Comparison of ENCODE assay signal across 23 mouse cellular contexts in the genomic region with DNA sequence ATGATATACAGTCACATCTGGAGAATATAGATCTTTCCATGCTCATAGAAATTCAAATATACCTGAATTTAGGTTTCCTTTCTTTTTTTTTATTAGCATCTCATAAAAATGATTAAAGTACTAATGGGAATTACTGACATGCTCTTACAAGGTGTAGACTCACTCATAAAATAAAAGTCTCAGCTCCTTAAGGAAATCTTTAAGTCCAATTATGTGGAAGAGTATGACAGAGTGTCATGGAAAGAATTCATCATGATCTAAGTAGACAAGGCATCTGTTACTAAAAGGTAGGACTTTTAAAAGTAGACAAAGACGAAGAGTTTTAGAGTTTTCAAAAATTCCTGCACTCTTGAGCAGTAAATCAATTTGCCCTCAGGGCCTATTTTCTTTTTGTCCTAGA.
"Had no signal": no experiment of that assay in that cellular context is flagged by ENCODE, and none has a peak within 500 bp of the region (broad histone marks: within the 10 kb centered on the region; RNA-seq: fewer than 3 reads in every experiment).

No protein-coding gene starts in this region.

- H3K27ac ChIP-seq: liver, embryonic 12.5 days; liver, embryonic 15.5 days; lung, embryonic 15.5 days; midbrain, embryonic 12.5 days; neural tube, embryonic 13.5 days; stomach, postnatal 0 days had no signal

- H3K4me1 ChIP-seq: liver, embryonic 12.5 days; liver, embryonic 15.5 days; lung, embryonic 15.5 days; megakaryocyte, embryonic 14.5 days; midbrain, embryonic 12.5 days; neural tube, embryonic 13.5 days had no signal

- H3K9me3 ChIP-seq: liver, embryonic 12.5 days; liver, embryonic 15.5 days; lung, embryonic 15.5 days; megakaryocyte, embryonic 14.5 days; midbrain, embryonic 12.5 days; neural tube, embryonic 13.5 days had no signal

- H3K4me2 ChIP-seq: liver, embryonic 12.5 days; liver, embryonic 15.5 days; lung, embryonic 15.5 days; midbrain, embryonic 12.5 days; neural tube, embryonic 13.5 days had no signal

- H3K36me3 ChIP-seq: liver, embryonic 12.5 days; liver, embryonic 15.5 days; lung, embryonic 15.5 days; midbrain, embryonic 12.5 days; neural tube, embryonic 13.5 days had no signal

- H3K9ac ChIP-seq: liver, embryonic 12.5 days; liver, embryonic 15.5 days; lung, embryonic 15.5 days; midbrain, embryonic 12.5 days; neural tube, embryonic 13.5 days had no signal

- DNase-seq: kidney, adult 18-20 months; kidney, adult 9 months; kidney, postnatal 14 days; kidney, postnatal 4 days; liver; lung, adult 18-20 months; lung, postnatal 10 days; lung, postnatal 36 days; right cerebral cortex, adult 18-20 months; right cerebral cortex, postnatal 14 days; right cerebral cortex, postnatal 4 days; thymus, adult 2 months; thymus, postnatal 14 days; thymus, postnatal 4 days had no signal

- ATAC-seq: liver, embryonic 12.5 days; midbrain, embryonic 16.5 days had no signal

- H3K4me3 ChIP-seq: liver, embryonic 12.5 days; liver, embryonic 15.5 days; lung, embryonic 15.5 days; megakaryocyte, embryonic 14.5 days; midbrain, embryonic 12.5 days; myocyte; neural tube, embryonic 13.5 days had no signal

- H3K27me3 ChIP-seq: liver, embryonic 12.5 days; liver, embryonic 15.5 days; lung, embryonic 15.5 days; megakaryocyte, embryonic 14.5 days; midbrain, embryonic 12.5 days; neural tube, embryonic 13.5 days had no signal
